Mouse (Mus musculus) fat pad, adult 2 months (tissue): ENCODE measurements around the gene Nmb.

Experiments
- DNase-seq: peaks from one replicate; pipeline ENCODE4 v3.0.0-alpha.2; 2011; ENCODE audit warnings: low read depth, low spot score; ENCODE audit errors: extremely low read depth

Gene Nmb

GRCm38 (mm10) chr7:80900944-80901501 lies 3.9 kb downstream of the Nmb start, which contains the start of gene Wdr73:
Gene Wdr73, minus strand, starts transcription at chr7:80901269.
- peak; percentile 37 for DNase-seq

DNA sequence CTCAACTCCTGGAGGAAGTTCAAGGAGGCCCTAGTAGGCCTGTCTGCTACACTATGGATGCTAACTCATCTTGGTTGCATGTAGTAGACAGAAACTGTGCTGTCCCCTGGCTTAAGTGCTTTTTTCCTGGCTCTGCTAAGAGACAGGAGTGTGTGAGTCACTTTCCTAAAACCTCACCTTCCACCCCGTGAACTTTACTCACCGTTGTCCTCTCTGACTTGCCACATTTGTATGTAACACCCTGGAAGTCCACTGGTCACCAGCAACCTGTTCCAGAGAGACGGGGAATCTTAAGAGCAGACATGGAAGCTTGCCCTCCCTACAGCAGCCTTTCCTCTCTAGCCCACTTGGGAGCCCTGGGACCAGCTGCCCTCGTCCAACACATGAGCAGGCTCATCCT lies 7.2 kb downstream of the Nmb start:
- no peak for DNase-seq

DNA sequence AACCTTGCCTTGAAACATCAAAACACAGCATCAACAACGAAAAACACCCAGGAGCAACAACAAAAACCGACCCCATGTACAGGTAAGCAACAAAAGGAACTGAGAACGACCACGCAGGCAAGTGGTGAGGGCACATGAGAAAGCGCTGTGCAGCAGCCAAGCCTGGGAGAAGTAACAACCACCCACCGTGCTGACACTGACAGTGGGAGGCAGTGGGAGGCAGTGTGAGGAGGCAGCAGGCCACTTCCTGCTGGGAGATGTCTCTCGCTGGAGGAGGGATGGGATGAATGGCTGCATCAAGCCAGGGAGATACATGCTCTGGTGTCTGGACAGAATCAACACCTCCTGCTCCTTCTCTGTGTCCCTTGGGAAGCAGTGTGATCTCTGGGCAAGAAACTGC lies 7.7 kb downstream of the Nmb start:
- no peak for DNase-seq

DNA sequence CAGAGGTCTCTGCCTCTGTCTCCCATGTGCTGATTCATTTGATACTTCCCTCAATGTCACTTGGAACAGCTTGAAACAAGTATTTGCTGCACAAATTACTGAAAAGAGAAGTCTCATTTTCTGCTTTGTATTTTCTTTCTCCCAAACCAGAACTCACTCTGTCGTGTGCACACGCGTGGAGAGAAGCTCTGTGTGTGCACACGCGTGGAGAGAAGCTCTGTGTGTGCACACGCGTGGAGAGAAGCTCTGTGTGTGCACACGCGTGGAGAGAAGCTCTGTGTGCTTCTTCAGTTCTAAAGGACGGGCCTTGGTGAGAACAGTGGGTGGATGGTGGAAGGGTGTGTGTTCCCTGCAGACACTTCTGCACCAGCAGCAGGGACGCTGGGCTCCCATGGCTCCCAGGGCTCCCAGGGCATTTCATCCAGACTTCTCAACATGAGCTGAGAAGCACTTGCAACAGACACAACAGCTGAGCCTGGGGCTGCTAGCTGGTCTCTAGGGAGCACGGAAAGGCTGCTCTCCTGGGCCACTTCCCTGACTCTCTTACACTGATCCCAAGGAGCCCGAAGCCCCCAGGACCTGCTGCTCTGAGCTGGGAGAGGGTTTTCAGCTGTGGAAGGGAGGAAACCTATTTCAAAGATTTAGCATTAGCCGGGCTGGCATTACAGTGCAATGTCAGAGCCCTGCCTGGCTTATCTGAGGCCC lies 9.9 kb downstream of the Nmb start:
- DNase-seq = no peak

DNA sequence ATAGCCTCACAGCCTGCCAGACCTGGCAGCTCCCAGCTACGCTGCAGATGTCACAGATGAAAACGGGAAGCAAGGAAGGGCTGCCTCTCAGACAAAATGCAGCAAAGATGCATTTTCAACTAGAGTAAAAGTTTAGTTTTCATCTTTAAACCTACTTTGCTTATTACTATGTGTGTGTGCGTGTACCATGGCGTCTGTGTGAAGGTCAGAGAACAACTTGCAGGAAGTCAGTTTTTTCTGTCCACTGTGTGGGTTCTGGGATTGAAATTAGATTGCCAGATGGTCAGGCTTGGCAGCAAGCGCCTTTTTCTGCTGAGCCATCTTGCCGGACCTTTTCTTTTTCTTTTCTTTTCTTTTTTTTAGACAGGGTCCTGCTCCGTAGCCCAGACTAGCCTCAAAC lies 10.7 kb downstream of the Nmb start:
- no peak for DNase-seq

DNA sequence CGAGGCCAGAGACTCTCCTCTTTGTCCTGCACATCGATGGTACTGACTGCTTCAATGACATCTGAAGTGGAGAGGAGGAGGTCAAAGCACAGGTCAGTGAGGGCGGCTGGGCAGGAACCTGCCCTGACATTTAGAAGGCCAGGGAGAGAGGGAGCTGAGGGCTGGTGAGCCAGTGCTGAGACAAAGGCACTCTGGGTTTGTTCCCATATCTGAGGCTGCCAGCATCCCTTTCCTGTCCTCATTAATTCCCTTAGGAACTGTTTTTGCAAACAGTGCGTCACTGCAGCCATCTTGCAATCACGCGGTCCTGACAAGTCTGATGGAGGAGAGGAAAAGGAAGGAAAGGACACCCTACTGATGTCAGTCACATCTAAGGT lies 11.1 kb downstream of the Nmb start:
- DNase-seq = no peak

- no peak for DNase-seq
Observed at GRCm38 (mm10) chr7:80893086-80893752, 11.7 kb downstream of the Nmb start.

GRCm38 (mm10) chr7:80889841-80890241 lies 15.0 kb downstream of the Nmb start:
- DNase-seq = no peak

DNA sequence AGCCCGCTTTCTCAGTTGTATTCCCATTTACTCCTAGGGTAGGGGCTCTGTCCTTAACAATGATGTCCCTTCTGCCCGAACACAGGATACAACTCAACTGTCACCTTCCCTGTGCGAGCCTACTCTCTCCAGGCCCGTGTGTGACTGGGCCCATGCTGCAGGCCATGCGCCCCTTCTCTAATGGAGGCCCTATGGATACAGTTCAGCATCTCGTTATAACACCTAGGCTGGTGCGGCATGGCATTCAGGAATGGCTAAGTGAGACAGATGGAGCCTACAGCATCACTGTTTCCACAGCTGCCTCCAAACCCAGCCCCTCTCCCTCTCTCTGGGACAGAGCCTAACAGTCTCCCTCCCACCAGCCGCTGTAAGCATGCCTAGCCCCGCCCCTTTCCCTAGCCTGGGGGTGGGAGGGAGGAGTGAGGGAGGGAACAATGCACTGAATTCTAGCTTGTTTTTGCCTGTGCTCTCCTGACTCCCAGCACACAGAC lies 15.8 kb downstream of the Nmb start:
- no peak for DNase-seq

GRCm38 (mm10) chr7:80888595-80888994 lies 16.3 kb downstream of the Nmb start:
- no peak for DNase-seq

GRCm38 (mm10) chr7:80885666-80886065 lies 19.2 kb downstream of the Nmb start:
- DNase-seq = no peak

DNA sequence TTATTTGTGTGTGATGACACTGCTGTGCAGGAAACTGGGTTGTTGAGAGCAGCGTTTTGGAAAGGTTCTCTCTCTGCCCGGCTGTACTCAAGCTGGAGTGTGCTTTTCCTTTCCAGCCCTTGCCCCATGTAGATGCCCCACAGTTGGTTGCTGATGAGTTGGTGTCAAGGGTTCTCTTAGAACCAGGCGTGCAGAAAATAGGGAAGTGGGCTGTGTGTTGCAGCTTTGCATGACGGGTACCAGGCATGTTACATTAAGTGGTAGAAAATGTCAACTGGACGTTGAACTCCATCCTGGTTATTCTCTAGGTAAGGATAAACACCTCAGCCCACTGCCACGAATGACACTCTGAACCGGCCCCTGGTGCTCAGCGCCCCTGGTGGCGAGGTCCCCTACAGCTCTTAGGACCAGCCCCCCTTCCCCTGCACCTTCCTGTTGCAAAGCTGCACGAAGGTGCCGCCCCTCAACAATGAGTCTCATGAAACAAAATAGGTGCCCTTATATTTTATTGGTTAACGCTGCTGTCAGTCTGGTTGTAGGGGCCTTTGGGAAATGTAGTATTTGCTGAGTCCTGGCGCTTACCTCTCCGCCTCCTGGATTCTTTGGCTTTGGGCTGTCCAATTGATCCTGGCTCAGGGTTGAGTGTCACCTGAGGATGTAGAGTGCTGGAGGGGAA lies 21.9 kb downstream of the Nmb start:
- DNase-seq = peak; percentile 45

DNA sequence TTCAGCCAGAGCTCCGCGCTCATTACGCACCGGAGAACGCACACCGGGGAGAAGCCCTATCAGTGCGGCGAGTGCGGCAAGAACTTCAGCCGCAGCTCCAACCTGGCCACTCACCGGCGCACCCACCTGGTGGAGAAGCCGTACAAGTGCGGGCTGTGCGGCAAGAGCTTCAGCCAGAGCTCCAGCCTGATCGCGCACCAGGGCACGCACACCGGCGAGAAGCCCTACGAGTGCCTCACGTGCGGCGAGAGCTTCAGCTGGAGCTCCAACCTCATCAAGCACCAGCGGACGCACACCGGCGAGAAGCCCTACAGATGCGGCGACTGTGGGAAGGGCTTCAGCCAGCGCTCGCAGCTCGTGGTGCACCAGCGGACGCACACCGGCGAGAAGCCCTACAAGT lies 29.1 kb downstream of the Nmb start:
- DNase-seq = no peak

GRCm38 (mm10) chr7:80873631-80874030 lies 31.2 kb downstream of the Nmb start:
- no peak for DNase-seq

- no peak for DNase-seq
Observed at GRCm38 (mm10) chr7:80873038-80873437, 31.8 kb downstream of the Nmb start.

GRCm38 (mm10) chr7:80868686-80869085 lies 36.2 kb downstream of the Nmb start:
- DNase-seq = no peak

GRCm38 (mm10) chr7:80866514-80867147 lies 38.2 kb downstream of the Nmb start:
- DNase-seq = no peak

GRCm38 (mm10) chr7:80865521-80865920 lies 39.4 kb downstream of the Nmb start:
- DNase-seq = no peak

DNA sequence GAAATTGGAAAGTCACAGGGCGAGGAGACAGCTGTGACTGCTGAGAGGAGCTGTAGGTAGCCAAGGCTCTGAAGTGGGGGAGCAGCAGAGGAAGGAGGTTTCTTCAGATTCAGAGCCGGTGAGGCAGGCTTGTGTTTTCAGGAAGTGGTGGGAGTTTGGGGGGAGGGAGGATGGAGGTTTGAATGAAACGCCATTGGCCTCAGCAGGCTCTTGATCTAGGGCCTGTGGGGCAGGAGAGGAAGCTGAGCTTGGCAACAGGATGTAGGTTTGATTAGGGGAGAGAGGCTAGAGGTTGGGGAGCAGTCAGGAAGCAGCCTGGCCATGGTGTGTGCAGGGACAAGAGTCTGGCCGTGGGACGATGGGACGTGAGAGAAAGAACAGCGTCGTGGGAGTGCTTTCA lies 40.0 kb downstream of the Nmb start:
- no peak for DNase-seq

- DNase-seq = no peak
Observed at GRCm38 (mm10) chr7:80864151-80864550, 40.7 kb downstream of the Nmb start.

GRCm38 (mm10) chr7:80863520-80863919 lies 41.4 kb downstream of the Nmb start:
- DNase-seq = no peak
